Mouse (Mus musculus) right cerebral cortex, adult 2 months (tissue): Measurements from ENCODE around the gene Dcaf12l1.
A peak's percentile ranks its signal among the peaks of the same experiment; 100 is the strongest.
"Not testable (repeated sequence)": the region's sequence is repeated elsewhere in the genome, so short reads cannot be mapped to it uniquely, and the experiment has no call there.

Experiments
- DNase-seq, 2 experiments: peaks; one replicate each; pipeline ENCODE4 v3.0.0; 2021 to 2022; ENCODE audit warnings: low spot score in 2 of 2

Dcaf12l1 gene

GRCm38 (mm10) chrX:44789761-44790411, at the start of gene Dcaf12l1:
Gene Dcaf12l1 (minus strand): TSS chrX:44790197.
- DNase-seq = peak; percentile 63 to 70

GRCm38 (mm10) chrX:44809356-44809755, 19.4 kb upstream of the Dcaf12l1 start:
- DNase-seq = not testable (repeated sequence)

- peak; percentile 3 to 7 for DNase-seq
Measured at GRCm38 (mm10) chrX:44789036-44789760, 799 bp downstream of the Dcaf12l1 start.
